Mouse (Mus musculus) kidney, adult 10 weeks (tissue): ENCODE data around the gene Pkm. TPM values are rescaled to one million over a fixed set of nuclear protein-coding genes. Genes with fewer than 3 reads are reported as not detected.

Source experiments
- polyA plus RNA-seq: library from polyadenylated mRNA; stranded (reverse); fragments of 350-450 nt; fragmentation: Illumina TruSeq; extraction: RNeasy Lipid Tissue Mini Kit (QIAGEN cat#74804); gene quantifications from one replicate; pipeline ENCODE4 v1.2.3, GENCODE M21; 2014; ENCODE audit warnings: low read depth, low replicate concordance

Gene Pkm
- 19.4 TPM for polyA plus RNA-seq

DNA sequence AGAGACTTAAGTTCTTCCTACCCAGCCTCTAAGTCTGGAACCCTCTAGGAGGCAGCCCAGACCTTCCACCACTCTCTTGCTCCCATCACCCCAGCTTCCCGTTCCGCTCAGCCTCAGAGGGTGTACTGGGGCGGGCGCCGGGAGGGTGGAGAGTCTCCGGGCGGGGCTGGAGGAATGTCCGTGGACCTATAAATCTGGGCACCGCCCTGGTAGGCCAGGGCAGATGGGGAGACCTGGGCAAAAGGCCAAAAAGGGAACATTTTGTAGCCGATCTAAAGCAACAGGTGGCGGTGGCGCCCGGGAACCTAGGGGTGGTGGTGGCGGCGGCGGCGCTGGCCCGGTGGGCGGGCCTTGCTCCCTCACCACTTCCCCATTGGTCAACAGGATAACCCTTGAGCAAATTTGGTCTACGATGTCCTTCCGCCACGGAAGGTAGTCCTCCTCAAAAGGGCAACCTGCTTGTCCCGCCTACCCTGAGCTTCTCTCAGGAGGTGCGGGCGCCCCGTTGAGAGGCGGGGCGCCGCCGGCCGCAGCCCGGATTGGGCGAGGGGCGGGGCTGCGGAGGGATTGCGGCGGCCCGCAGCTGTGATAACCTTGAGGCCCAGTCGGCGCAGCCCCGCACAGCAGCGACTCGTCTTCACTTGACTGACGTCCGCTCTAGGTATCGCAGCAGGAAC lies at the start of gene Pkm:
Gene Pkm (plus strand): TSS at position 411 of the 677 bp plus-strand sequence.

DNA sequence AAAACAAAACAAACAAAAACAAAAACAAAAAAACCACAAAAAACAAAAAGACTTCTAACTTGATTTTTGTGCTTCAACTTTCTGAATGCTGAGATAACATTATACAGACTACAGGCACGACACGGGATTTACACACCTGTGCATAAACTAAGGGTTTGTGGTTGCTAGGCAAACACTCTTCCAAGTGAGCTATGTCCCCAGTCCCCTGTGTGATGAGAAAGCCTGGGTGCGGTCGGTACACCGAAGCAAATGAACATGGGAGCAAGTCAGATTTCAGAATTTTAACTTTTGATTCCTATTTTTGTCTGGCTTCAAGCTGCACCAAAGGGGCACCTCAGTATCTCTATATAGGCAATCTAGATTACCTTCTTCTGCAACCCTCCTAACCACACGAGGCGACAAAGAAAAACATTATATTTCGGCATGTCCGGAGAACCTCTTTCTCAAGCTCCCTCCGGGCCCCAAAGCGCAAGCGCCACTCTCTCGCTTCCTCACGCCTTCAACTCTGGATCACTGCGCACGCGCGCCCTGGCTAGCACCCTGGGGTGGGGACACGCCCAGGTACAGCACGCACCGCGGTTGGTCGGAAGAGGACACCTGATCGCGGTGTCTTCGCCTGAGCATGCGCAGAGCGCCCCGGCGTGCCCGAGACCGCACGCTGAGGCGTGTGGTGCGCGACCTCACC lies 39.4 kb upstream of the Pkm start, which contains the start of gene Parp6:
Gene Parp6 (plus strand): TSS at position 663 of the 685 bp plus-strand sequence.

DNA sequence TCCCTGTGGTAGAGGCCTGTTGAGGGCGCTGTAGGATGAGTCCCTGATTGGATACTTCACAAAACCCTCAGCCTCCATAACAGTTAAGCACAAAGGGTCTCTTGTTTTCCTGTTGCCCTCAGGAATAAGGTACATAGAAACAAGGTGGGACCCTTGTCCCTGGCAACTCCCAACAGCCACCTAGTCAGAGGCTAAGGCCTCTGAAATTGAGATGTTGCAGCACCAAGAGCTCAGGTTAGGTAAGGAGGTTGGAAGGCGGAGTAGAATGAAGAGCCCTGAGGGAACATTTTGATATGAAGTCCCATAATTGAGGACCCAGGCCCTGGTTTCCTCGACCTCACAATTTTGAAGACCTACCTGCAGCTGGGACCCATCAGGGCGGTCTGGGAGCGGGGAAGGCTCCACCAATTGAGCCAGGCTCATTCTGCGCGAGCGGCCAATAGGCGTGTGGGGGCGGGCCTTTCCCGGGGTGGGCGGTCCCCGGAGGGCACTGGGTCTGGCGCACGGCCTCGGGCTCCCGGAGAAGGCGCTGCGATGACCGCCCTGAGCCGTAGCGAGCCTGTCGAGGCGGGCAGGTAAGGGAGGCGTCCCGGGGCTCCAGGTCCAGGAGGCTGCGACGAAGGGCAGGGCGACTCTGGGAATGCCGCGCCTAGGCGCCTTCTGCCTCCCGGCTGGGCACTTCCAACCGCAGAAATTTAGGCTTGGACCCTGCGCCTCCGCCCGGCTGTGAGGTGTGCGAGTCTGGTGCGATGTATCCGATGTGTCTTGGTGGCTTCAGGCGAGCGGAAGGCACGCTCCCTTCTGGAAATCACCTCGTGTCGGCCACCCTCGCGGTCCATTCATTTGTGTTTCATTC lies 23.7 kb downstream of the Pkm start, which contains the start of gene Gramd2:
Gene Gramd2 (plus strand): TSS at position 467 of the 856 bp plus-strand sequence.

Other genes starting within 250 kb of the Pkm start
- 88.3 TPM for gene Arih1, start 169.8 kb upstream of the Pkm start, polyA plus RNA-seq
- gene Hexa, start 116.8 kb upstream of the Pkm start, polyA plus RNA-seq, result 18.2 TPM
- gene Tmem202, start 116.5 kb upstream of the Pkm start, polyA plus RNA-seq, result not detected
- not detected for gene Celf6, start 78.5 kb upstream of the Pkm start, polyA plus RNA-seq
- gene Parp6, start 39.1 kb upstream of the Pkm start, polyA plus RNA-seq, result 10.4 TPM
- gene Gramd2, start 23.8 kb downstream of the Pkm start, polyA plus RNA-seq, result not detected
- gene Senp8, start 94.3 kb downstream of the Pkm start, polyA plus RNA-seq, result 28.5 TPM
- 40.4 TPM for gene Myo9a, start 94.5 kb downstream of the Pkm start, polyA plus RNA-seq